Mouse (Mus musculus) liver, embryonic 14.5 days (tissue): Measurements from ENCODE around the gene Per1. TPM values are rescaled to one million over a fixed set of nuclear protein-coding genes. Genes with fewer than 3 reads are reported as not detected.

Source experiments
- ATAC-seq: fragments of 200-750 bp; cut with Nextera tagmentation; 2 replicates; pipeline ENCODE4 v1.8.0; 2017; ENCODE audit warnings: moderate number of reproducible peaks, mild to moderate bottlenecking, moderate library complexity; ENCODE audit not compliant: insufficient read depth
- DNase-seq, 3 experiments: peaks; one replicate each; pipeline ENCODE4 v3.0.0-alpha.2; 2012 to 2013; ENCODE audit warnings: low read depth in 3 of 3, low spot score in 3 of 3
- H3K27ac ChIP-seq: fragments of 300-500 bp; sonication (generic); 2 replicates; pipeline ENCODE4 v1.5.1; 2014; ENCODE audit warnings: moderate library complexity, mild to moderate bottlenecking, control low read depth, inconsistent platforms
- H3K27me3 ChIP-seq: fragments of 300-500 bp; sonication (generic); 2 replicates; pipeline ENCODE4 v1.6.1; 2014; ENCODE audit warnings: mild to moderate bottlenecking, low read length, moderate library complexity; ENCODE audit not compliant: control insufficient read depth, insufficient read depth
- H3K36me3 ChIP-seq: fragments of 300-500 bp; sonication (generic); replicated peaks from 2 replicates; pipeline ENCODE4 v1.6.1; 2014; ENCODE audit warnings: low read depth; ENCODE audit not compliant: control insufficient read depth, insufficient read depth
- H3K4me1 ChIP-seq, 2 experiments: fragments of 200-500 bp in 1 of 2; fragments of 300-500 bp in 1 of 2; sonication (generic) in 1 of 2; replicated peaks; 2 replicates each; pipeline ENCODE4 v1.6.1; 2012 to 2014; ENCODE audit warnings: antibody characterized with exemption in 1 of 2, inconsistent platforms in 1 of 2, low read length in 1 of 2; ENCODE audit not compliant: control insufficient read depth in 2 of 2, insufficient read depth in 2 of 2
- H3K4me2 ChIP-seq: fragments of 300-500 bp; sonication (generic); 2 replicates; pipeline ENCODE4 v1.6.1; 2014; ENCODE audit warnings: low read depth, mild to moderate bottlenecking, control low read depth, moderate library complexity
- H3K4me3 ChIP-seq, 2 experiments: fragments of 200-500 bp in 1 of 2; fragments of 300-500 bp in 1 of 2; sonication (generic) in 1 of 2; 2 replicates each; pipeline ENCODE4 v1.5.1; 2012 to 2014; ENCODE audit warnings: low read depth in 2 of 2, low read length in 2 of 2, mild to moderate bottlenecking in 2 of 2, control low read depth in 1 of 2, inconsistent platforms in 1 of 2, moderate library complexity in 1 of 2; ENCODE audit not compliant: insufficient read depth in 1 of 2
- H3K9ac ChIP-seq: fragments of 300-500 bp; sonication (generic); replicated peaks from 2 replicates; pipeline ENCODE4 v1.6.1; 2014; ENCODE audit warnings: mild to moderate bottlenecking, control low read depth, moderate library complexity
- H3K9me3 ChIP-seq: fragments of 300-500 bp; sonication (generic); 2 replicates; pipeline ENCODE4 v1.6.1; 2016; ENCODE audit warnings: low read length, mixed read lengths; ENCODE audit not compliant: control insufficient read depth
- CTCF ChIP-seq: IDR thresholded peaks from 2 replicates; pipeline ENCODE4 v1.5.1; 2016; ENCODE audit warnings: antibody characterized with exemption, low read depth, control low read depth
- EP300 ChIP-seq: IDR thresholded peaks from 2 replicates; pipeline ENCODE4 v1.6.1; 2016; ENCODE audit warnings: antibody characterized with exemption, low read depth
- WGBS: fragments of 180-500 bp; shearing (Covaris S2); extraction: QIAGEN DNeasy Blood & Tissue Kit; methylation state at CpG from one replicate; pipeline ENCODE4 v1.1.7; 2014; ENCODE audit not compliant: insufficient replicate concordance; 5-methylcytosine and 5-hydroxymethylcytosine counted together
- polyA plus RNA-seq, 2 experiments: library from polyadenylated mRNA; depleted of rRNA in 1 of 2; stranded (reverse) in 1 of 2; unstranded in 1 of 2; fragments of >200 nt; fragmentation: Nextera tagmentation in 1 of 2; extraction: Ambion mirVana in 1 of 2; gene quantifications; 2 replicates each; pipeline versions ENCODE4 v1.2.1 to v1.2.3; 2012 to 2014

The Per1 gene
- polyA plus RNA-seq, 2 experiments, result 1.9 to 4.2 TPM

DNA sequence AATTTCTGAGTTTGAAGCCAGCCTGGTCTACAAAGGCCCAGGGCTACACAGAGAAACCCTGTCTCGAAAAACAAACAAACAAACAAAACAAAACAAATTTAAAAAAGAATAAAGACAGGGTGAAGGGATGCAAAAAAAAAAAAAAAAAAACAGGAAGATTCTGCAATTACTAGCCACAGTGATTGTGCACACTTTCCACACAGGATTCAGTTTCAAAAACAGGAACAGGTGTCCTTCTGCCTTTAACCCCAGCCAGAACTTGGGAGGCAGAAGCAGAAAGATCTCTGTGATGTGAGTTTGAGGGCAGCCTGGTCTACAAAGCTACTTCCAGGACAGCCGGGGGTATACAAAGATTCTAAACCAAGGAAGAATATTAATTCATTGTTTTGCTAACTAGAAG, 36.8 kb upstream of the Per1 start:
- Histone ChIP-seq H3K9me3 (no peaks in the 10 kb centered on the region), H3K27ac (peak overlapping the region; percentile 88), H3K9ac (peak overlapping the region; percentile 89), H3K27me3 (no peaks in the 10 kb centered on the region), H3K4me1 (peaks cover 7 to 17% of the 10 kb centered on the region in 2 experiments), H3K4me2 (peak overlapping the region; percentile 97), H3K36me3 (no peaks in the 10 kb centered on the region), H3K4me3 (peak overlapping the region; percentile 77 to 88)
- ATAC-seq (no peak), DNase-seq (no peak)
- TF ChIP-seq CTCF (no peak), EP300 (no peak)
- WGBS, result 54% methylated on average over 2 of the region's 2 CpGs

DNA sequence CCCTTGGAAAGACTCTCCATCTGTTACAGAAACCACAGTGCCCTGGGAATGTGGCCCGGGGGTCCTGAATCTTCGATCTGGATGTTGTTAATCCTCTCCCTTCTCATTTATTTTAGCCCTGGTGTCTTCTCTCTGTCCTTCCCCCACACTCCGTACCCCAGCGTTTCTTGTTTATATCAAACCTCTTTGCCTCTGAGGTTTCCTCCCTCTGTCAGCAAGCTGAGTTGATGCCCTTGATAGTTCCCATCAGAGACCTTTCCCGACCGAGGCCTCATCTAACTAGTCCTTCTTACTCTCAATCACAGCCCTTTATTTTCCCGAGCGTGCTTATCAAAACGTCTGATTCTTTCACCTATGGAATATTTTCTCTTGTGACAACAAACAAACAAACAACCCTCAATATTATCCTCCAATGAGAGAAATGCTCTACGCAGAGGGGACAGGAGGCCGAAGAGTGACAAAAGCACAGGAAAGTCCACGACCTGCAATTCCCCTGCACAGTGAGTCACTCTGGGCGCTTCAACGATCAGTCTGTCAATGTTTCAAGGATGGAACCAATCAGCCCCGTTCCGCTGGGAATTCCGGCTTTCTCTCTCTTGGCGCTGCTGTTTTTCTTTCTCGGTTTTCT, 36.2 kb upstream of the Per1 start:
- TF ChIP-seq CTCF (no peak), EP300 (no peak)
- Histone ChIP-seq H3K4me1 (peaks cover 7 to 17% of the 10 kb centered on the region in 2 experiments), H3K36me3 (no peaks in the 10 kb centered on the region), H3K27ac (peak overlapping the region; percentile 88), H3K4me2 (peak overlapping the region; percentile 97), H3K9ac (peak overlapping the region; percentile 89), H3K4me3 (peak overlapping the region; percentile 77 to 88), H3K9me3 (no peaks in the 10 kb centered on the region), H3K27me3 (no peaks in the 10 kb centered on the region)
- ATAC-seq, result no peak
- WGBS, result 2% methylated on average over 19 of the region's 19 CpGs
- DNase-seq, result no peak

DNA sequence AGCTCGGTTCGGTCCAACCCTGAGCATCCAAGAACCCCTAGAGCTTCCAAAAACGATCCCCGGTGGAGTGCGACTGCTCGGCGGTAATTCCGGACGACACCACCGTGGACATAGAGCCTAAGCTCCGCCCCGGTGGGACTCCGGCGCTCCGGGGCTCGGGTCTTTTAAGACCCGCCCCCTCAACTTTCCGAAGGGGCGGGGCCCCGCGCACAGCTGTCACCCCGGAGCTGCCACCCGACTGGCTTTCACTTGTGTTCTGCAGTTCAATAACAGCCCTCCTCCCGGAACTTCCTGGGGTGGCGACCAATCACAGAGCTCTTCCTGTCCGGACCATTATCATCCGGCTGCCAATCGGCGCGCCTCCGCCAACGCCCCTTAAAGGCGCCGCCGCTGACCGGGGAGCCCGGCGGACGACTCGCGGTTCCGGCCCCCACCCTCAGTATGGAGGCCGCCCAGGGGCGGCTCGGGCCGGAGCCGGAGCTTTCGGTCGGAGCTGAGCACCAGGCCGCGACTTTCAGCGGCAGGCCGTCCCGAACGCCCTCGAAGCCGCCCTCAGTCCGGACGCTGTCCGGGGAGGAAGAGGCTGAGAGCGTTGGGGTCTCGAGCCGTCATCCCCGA, 35.6 kb upstream of the Per1 start, which contains the start of gene Borcs6:
TSS of gene Borcs6 (plus strand) at position 361 of the 618 bp plus-strand sequence.
- Histone ChIP-seq H3K4me1 (peaks cover 7 to 23% of the 10 kb centered on the region in 2 experiments), H3K27me3 (no peaks in the 10 kb centered on the region), H3K4me3 (peak within 1 kb of the TSS; percentile 77 to 88), H3K9me3 (no peaks in the 10 kb centered on the region), H3K4me2 (peak within 1 kb of the TSS; percentile 97), H3K27ac (peak within 1 kb of the TSS; percentile 88), H3K9ac (peak within 1 kb of the TSS; percentile 89), H3K36me3 (no peaks in the 10 kb centered on the region)
- WGBS, result under 1% methylated on average over 64 of the region's 64 CpGs
- peak; percentile 82 for ATAC-seq
- TF ChIP-seq CTCF (no peak), EP300 (0 out of 2 replicates have a peak, but pooled peaks have one; percentile 15)
- peak; percentile 96 to 97 (median 97) for DNase-seq

DNA sequence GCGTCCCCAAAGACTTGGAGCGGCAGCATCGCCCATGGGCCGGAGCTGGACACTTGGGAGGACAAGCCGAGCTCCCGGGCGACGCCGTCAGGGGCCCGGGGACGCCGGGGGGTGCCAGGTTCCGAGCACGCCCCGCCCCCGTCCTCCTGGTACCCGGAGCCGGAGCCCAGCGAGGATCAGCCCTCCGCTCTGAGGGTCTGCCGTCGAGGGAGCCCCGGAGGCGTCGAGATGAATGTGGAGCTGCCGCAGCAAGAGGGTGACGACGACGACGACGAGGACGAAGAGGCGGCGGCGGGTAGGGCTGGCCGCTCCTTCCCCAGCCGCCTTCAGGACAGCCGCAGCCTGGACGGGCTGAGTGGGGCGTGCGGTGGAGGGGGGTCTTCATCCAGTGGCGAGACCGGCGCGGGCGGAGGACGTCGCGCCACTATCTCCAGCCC, 35.0 kb upstream of the Per1 start:
- Histone ChIP-seq H3K4me2 (peak overlapping the region; percentile 97), H3K4me1 (peaks cover 7 to 26% of the 10 kb centered on the region in 2 experiments), H3K9ac (peak overlapping the region; percentile 88), H3K27ac (peak overlapping the region; percentile 45), H3K36me3 (no peaks in the 10 kb centered on the region), H3K27me3 (no peaks in the 10 kb centered on the region), H3K9me3 (no peaks in the 10 kb centered on the region), H3K4me3 (peak overlapping the region; percentile 77 to 80)
- ATAC-seq (peak; percentile 7; the same call in 1 of the 2 replicates), DNase-seq (no peak)
- TF ChIP-seq EP300 (no peak), CTCF (no peak)
- WGBS, result under 1% methylated on average over 48 of the region's 49 CpGs

DNA sequence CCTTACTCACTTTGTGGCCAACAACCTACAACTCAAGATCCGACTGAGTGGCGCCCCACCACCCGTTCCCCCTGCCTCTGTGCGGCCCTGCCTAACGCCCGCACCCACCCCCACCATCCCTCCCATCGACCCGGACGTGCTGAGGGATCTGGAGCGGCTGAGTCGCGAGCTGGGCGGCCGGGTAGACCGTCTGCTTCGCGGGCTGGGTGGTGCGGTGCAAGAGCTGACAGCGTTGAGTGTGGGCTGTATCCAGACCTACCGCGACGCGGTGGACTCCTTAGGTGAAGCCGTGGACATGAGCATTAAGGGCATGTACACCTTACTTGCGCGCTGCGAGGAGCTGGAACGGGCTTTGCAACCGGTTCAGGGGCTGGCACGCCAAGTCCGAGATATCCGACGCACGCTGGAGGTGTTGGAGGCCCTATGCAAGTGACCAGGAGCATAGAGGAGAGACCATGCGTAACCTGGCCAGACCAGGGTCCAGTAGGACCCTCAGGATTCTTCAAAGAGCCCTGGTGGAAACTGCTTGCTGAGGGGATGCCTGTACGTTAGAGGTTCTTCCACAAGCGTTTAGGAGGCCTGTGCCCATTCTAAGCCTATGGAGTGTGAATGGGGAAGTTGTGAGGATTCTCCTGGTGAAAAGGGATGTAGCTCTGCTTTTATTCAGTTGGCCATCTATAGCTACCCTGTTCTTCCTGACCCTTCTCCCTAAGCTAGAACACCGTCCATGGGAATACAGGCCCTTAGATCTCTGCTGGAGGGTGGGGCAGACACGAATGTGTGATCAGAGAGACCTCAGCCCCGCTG, 34.4 kb upstream of the Per1 start:
- TF ChIP-seq EP300 (no peak), CTCF (no peak)
- Histone ChIP-seq H3K36me3 (no peaks in the 10 kb centered on the region), H3K4me3 (peak overlapping the region; percentile 77 to 80), H3K4me2 (peak overlapping the region; percentile 97), H3K27me3 (no peaks in the 10 kb centered on the region), H3K4me1 (peaks cover 7 to 26% of the 10 kb centered on the region in 2 experiments), H3K27ac (peak overlapping the region; percentile 15), H3K9ac (peak overlapping the region; percentile 88), H3K9me3 (no peaks in the 10 kb centered on the region)
- no peak for DNase-seq
- ATAC-seq, result no peak
- WGBS, result 4% methylated on average over 40 of the region's 40 CpGs
